Mouse (Mus musculus): Measurements from ENCODE around the gene Ssbp2.

The Ssbp2 gene

DNA sequence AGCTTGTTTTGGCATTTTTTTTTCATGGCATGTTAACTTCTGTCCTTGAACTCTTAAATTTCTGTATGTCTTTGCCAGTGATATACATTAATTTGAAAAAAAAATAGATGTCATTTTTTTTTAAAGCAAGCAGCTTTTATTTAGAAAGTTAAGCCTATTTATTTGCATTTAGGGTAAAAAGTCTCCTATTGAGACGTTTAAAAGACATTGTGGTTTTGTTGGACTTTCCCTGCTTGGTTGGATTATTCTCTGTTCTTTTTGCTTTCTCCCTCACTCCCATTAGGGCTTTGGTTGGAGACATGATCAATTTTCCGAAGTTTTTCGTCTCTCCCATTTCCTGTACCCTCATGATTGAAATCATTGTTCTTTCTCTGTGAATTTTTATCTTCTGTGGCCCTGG, 265.0 kb downstream of the Ssbp2 start:
- DNase-seq (ENCODE audit: low read depth, low spot score): no peak

GRCm38 (mm10) chr13:91727899-91728298, 267.8 kb downstream of the Ssbp2 start:
- DNase-seq (ENCODE audit: low read depth, low spot score): no peak

- no peak for DNase-seq (ENCODE audit: low read depth, low spot score)
Measured at GRCm38 (mm10) chr13:91737191-91737590, 277.1 kb downstream of the Ssbp2 start.

DNA sequence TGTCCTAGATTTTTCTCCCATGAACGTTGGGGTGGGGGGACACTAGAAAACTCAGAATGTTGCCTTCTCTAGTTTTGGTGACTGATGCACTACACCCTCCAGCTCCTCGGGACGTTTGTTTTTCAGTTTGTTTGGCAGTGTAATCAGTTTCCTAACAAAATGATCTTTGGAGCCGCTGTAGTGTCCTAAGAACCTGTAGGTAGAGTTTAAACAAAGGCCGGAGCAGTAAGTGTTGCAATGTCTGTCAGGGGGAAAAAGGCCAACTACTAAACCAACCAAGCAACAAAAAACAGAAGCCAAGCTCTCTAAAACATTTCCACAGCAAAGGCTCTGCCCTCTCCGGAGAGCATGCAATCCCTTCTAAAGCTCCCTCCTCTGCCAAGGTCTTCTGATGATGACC, 280.8 kb downstream of the Ssbp2 start:
- DNase-seq (ENCODE audit: low read depth, low spot score): no peak

DNA sequence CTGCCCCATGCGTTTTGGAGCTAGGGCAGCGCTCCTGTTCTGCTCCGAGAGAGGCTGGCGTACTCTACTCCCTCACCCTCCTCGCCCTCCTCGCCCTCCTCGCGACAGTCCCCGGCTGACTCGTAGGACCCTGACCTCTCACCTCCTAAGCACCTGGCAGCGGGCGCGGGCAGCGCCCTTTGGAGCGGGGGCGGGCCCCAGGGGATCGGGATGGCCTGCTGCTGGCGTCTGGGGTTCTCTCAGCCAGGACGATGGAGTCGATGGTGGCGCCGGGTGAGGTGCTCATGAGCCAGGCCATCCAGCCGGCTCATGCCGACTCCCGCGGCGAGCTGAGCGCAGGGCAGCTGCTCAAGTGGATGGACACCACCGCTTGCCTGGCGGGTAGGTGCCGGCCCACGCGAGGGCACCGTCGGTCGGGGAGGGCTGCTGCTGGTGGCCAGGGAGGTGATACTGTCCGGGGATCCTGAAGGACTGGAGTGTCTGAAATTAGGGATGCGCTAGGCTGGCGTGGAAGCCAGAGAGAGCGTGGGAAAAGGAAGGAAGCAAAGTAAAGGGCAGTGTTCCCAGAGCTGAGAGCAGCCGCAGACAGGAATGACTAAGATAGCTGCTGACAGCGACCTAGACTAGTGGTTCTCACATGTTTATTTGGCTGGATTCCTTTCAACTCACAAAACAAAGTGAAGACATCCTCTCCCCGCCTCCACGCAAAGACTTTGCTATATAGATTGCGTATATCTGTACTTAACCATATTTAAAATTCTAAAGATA, 281.4 kb downstream of the Ssbp2 start, which contains the start of gene Acot12:
Gene Acot12, plus strand, starts transcription at position 233 of the 768 bp plus-strand sequence.
- DNase-seq (ENCODE audit: low read depth, low spot score): peak; percentile 19

DNA sequence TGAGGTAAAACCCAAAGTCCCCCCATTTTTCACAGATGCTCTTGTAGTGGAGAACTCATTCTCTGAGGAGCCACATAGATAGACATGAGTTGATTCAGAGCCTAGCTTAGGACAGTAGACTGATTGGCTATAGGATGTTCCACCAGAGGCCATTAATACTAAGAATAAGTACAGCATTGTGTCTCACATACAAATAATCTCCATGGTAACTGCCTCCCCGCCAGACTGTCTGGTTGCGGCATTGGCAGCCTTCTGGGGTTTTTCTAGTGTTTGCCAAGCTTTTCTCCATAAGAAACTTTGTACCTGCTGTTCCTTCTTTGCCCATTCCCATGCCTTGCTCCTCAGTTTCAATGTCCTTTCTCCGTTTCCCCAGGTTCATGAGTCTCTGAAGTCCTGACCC, 283.1 kb downstream of the Ssbp2 start:
- DNase-seq (ENCODE audit: low read depth, low spot score): no peak

DNA sequence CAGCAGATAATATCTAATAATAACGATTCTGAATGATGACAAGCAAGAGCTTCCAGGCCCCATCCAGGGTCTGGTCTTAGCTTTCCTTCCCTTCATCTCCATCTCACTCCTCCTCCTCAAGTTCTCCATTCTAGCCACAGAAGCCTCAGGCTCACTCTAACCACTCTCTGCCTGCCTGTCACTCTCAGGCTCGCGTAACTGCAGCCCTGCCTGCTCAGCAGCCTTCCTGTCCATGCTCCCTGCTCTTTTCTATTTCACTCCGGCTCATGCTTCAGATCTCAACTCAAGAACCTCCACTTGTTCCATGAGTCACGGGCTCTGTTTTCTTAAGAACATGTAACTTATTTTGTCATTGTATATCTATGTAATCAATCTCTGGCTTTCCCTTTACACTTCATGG, 286.4 kb downstream of the Ssbp2 start:
- no peak for DNase-seq (ENCODE audit: low read depth, low spot score)

DNA sequence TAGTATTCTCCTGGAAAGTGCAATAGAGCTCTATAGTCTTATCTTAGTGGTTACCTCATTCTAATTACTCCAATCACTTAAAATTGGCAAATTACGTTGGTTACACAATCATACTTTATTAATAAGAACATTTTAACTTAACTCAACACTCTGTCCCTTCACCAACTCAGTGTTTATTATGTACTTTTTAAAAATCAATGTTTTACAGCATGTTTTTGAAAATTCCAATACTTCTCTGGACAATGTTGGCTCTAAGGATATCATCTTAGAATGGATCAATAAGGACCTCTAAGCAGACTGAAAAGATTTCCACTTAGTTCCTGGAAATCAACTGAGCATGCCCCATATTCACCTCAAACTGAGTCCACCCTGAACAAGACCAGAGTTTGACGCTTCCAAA, 288.3 kb downstream of the Ssbp2 start:
- no peak for DNase-seq (ENCODE audit: low read depth, low spot score)

DNA sequence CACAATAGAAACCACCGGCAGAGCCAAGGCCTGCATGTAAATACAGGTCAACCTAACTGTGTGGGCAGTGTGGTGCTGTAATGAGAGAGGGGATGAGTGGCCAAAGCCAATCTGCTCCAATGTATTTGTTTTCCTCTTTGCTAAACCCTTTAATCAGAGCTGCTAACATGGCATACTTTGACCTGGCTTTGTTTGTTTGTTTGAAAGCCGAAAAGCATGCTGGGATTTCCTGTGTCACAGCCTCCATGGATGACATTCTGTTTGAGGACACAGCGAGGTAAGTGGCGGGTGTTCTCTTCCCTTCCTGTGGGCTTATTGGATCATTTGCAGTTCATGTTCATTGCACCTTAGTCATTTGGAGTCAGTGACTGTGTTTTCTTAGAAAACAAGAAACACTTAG, 289.9 kb downstream of the Ssbp2 start:
- no peak for DNase-seq (ENCODE audit: low read depth, low spot score)

Data from embryo, embryonic 11.5 days (tissue).